Mouse (Mus musculus) embryonic fibroblast, embryonic 13.5 days (primary cell): ENCODE measurements at regions not wholly inside any gene's neighbourhood (a gene's known extent, or its start where the extent isn't known, plus 50 kb on each side); places are given as distances from the start of the nearest gene placed in this dataset.

ENCODE experiments used
- CTCF ChIP-seq: IDR thresholded peaks from 2 replicates; pipeline ENCODE4 v1.5.1; 2011; ENCODE audit warnings: mild to moderate bottlenecking, control low read depth, low read length, moderate library complexity, borderline replicate concordance; ENCODE audit not compliant: insufficient read depth
- POLR2A ChIP-seq: IDR thresholded peaks from 2 replicates; pipeline ENCODE4 v1.6.1; 2011; ENCODE audit warnings: low read depth, mild to moderate bottlenecking, control low read depth, low read length, moderate library complexity

DNA sequence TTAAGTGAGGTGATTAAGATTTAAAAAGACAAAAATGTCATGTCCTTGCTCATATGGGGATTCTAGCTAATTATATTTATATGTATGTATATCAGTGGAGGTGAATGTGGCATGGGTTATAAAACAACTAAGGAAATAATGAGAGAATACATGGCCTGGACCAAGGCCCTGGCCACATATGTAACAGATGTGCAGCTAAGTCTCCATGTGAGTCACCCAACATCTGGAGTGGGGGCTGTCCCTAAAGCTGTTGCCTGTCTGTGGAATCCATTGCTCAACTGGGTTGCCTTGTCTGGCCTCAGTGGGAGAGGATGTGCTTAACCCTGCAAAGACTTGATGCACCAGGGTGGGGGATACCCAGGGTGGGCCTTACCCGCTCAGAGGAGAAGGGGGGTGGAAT lies 551.5 kb upstream of the Fbxo33 start:
- no peak for TF ChIP-seq POLR2A
- TF ChIP-seq CTCF: no peak
